Comparison of ENCODE assay signal across 10 mouse cellular contexts in genomic region chr8:25307511-25307910, GRCm38 (mm10).
A peak's percentile ranks its signal among the peaks of the same experiment; 100 is the strongest.
DNase-seq lines count a peak whose midpoint lies in the region; ATAC-seq and TF ChIP-seq lines count a peak whose summit lies in the region.
"Had no signal": no experiment of that assay in that cellular context is flagged by ENCODE, and none has a peak within 500 bp of the region (broad histone marks: within the 10 kb centered on the region; RNA-seq: fewer than 3 reads in every experiment).

No protein-coding gene starts in this region.

- H3K9ac ChIP-seq in heart, adult 2 months (ENCODE audit: low read depth, low read length), result no peak overlapping the region
- H3K9ac ChIP-seq in heart, embryonic 12.5 days, result no peak overlapping the region
- no peak overlapping the region for H3K9ac ChIP-seq in lung, embryonic 15.5 days
- no peak overlapping the region for H3K9ac ChIP-seq in neural tube, embryonic 15.5 days (replicated peaks)
- H3K9ac ChIP-seq: limb, embryonic 12.5 days had no signal

- TF ChIP-seq CTCF in heart, adult 2 months (IDR thresholded peaks at IDR 0.05), result no peak
- TF ChIP-seq CTCF in cortical plate, adult 2 months (IDR thresholded peaks at IDR 0.05; ENCODE audit: extremely low read depth, insufficient read depth, low read length), result no peak

- ATAC-seq in heart, embryonic 12.5 days (ENCODE audit: insufficient number of reproducible peaks, low FRiP score), result no peak
- ATAC-seq in lung, embryonic 15.5 days (ENCODE audit: borderline replicate concordance, extremely low read depth, low FRiP score, low TSS enrichment), result no peak
- no peak for ATAC-seq in neural tube, embryonic 15.5 days (ENCODE audit: low FRiP score)
- ATAC-seq in activated CD4-positive, CD25-positive, alpha-beta regulatory T cell, adult 4 months, result no peak

- DNase-seq in heart, adult 2 months, result peak; percentile 21 to 41
- DNase-seq in lung, postnatal 25 days (ENCODE audit: low spot score), result no peak
- DNase-seq: cerebellum, postnatal 36 days; layer of hippocampus, adult 9-11 months had no signal

- no peaks in the 10 kb centered on the region for H3K79me2 ChIP-seq in heart, adult 2 months (replicated peaks; ENCODE audit: control insufficient read depth, insufficient read depth, low read length)

- no peaks in the 10 kb centered on the region for H3K36me3 ChIP-seq in heart, adult 2 months (ENCODE audit: control insufficient read depth, insufficient read depth, low read length)
- no peaks in the 10 kb centered on the region for H3K36me3 ChIP-seq in heart, embryonic 12.5 days
- H3K36me3 ChIP-seq in lung, embryonic 15.5 days, result no peaks in the 10 kb centered on the region
- H3K36me3 ChIP-seq in neural tube, embryonic 15.5 days, result no peaks in the 10 kb centered on the region
- H3K36me3 ChIP-seq: limb, embryonic 12.5 days had no signal

- intact Hi-C loops in heart, adult 2 months (cut with DNase I), result no loop called here

- TF ChIP-seq POLR2A in heart, adult 2 months (IDR thresholded peaks at IDR 0.05; ENCODE audit: insufficient read depth, low read depth, low read length), result no peak
- no peak for TF ChIP-seq POLR2A in cortical plate, adult 2 months (IDR thresholded peaks at IDR 0.05; ENCODE audit: extremely low read depth, insufficient read depth, low read length)

- no peak overlapping the region for H3K4me2 ChIP-seq in heart, embryonic 12.5 days
- H3K4me2 ChIP-seq in lung, embryonic 15.5 days, result no peak overlapping the region
- H3K4me2 ChIP-seq in neural tube, embryonic 15.5 days, result no peak overlapping the region
- H3K4me2 ChIP-seq: limb, embryonic 12.5 days had no signal

- 75% methylated on average over 11 of the region's 11 CpGs for WGBS in heart, adult 2 months
- WGBS in heart, embryonic 12.5 days, result 79% methylated on average over 11 of the region's 11 CpGs
- 74% methylated on average over 11 of the region's 11 CpGs for WGBS in lung, embryonic 15.5 days
- WGBS in neural tube, embryonic 15.5 days, result 87% methylated on average over 11 of the region's 11 CpGs

- no peak for TF ChIP-seq EP300 in heart, adult 2 months (IDR thresholded peaks at IDR 0.05; ENCODE audit: insufficient read depth, low read depth, low read length)

- H3K4me3 ChIP-seq in heart, adult 2 months, result no peak overlapping the region
- no peak overlapping the region for H3K4me3 ChIP-seq in heart, embryonic 12.5 days
- no peak overlapping the region for H3K4me3 ChIP-seq in lung, embryonic 15.5 days
- no peak overlapping the region for H3K4me3 ChIP-seq in cortical plate, adult 2 months (ENCODE audit: insufficient read depth, low read length)
- H3K4me3 ChIP-seq in neural tube, embryonic 15.5 days (replicated peaks), result no peak overlapping the region
- H3K4me3 ChIP-seq: limb, embryonic 12.5 days had no signal

- no peaks in the 10 kb centered on the region; the same call in 1 of the 2 replicates for H3K4me1 ChIP-seq in heart, adult 2 months (ENCODE audit: control insufficient read depth, insufficient read depth, low read length)
- H3K4me1 ChIP-seq in heart, embryonic 12.5 days (replicated peaks), result peaks cover 7% of the 10 kb centered on the region
- H3K4me1 ChIP-seq in lung, embryonic 15.5 days, result peaks cover 31% of the 10 kb centered on the region
- H3K4me1 ChIP-seq in cortical plate, adult 2 months (ENCODE audit: control insufficient read depth, insufficient read depth, low read length), result no peaks in the 10 kb centered on the region
- peaks cover 15% of the 10 kb centered on the region for H3K4me1 ChIP-seq in neural tube, embryonic 15.5 days

- H3K27me3 ChIP-seq in heart, adult 2 months (ENCODE audit: control insufficient read depth, insufficient read depth, low read length), result no peaks in the 10 kb centered on the region
- H3K27me3 ChIP-seq in heart, embryonic 12.5 days (replicated peaks), result no peaks in the 10 kb centered on the region
- H3K27me3 ChIP-seq in lung, embryonic 15.5 days, result no peaks in the 10 kb centered on the region
- no peaks in the 10 kb centered on the region for H3K27me3 ChIP-seq in neural tube, embryonic 15.5 days (replicated peaks)
- H3K27me3 ChIP-seq: limb, embryonic 12.5 days had no signal

- H3K27ac ChIP-seq in heart, adult 2 months, result peak overlapping the region; percentile 62
- no peak overlapping the region for H3K27ac ChIP-seq in heart, embryonic 12.5 days (ENCODE audit: poor library complexity, severe bottlenecking)
- H3K27ac ChIP-seq in lung, embryonic 15.5 days, result peak overlapping the region; percentile 25; the same call in 1 of the 2 replicates
- 0 out of 2 replicates have a peak overlapping the region, but pooled peaks have one; percentile 25 for H3K27ac ChIP-seq in cortical plate, adult 2 months (ENCODE audit: insufficient read depth, low read length)
- H3K27ac ChIP-seq in neural tube, embryonic 15.5 days (replicated peaks), result peak overlapping the region; percentile 39; the same call in 1 of the 2 replicates
- H3K27ac ChIP-seq: limb, embryonic 12.5 days had no signal

- no peaks in the 10 kb centered on the region for H3K9me3 ChIP-seq in heart, embryonic 12.5 days (replicated peaks)
- no peaks in the 10 kb centered on the region for H3K9me3 ChIP-seq in lung, embryonic 15.5 days
- no peaks in the 10 kb centered on the region for H3K9me3 ChIP-seq in neural tube, embryonic 15.5 days (replicated peaks)
- H3K9me3 ChIP-seq: limb, embryonic 12.5 days had no signal
